Mouse (Mus musculus): ENCODE measurements around the gene Map4k5. TPM values are rescaled to one million over a fixed set of nuclear protein-coding genes. Genes with fewer than 3 reads are reported as not detected.

The Map4k5 gene
- total RNA-seq, 2 experiments from 2014 or later, result 12.4 to 14.1 TPM

- no peak for ATAC-seq (ENCODE audit: poor library complexity, severe bottlenecking)
Observed at GRCm38 (mm10) chr12:69888345-69888744, 4.7 kb downstream of the Map4k5 start.

DNA sequence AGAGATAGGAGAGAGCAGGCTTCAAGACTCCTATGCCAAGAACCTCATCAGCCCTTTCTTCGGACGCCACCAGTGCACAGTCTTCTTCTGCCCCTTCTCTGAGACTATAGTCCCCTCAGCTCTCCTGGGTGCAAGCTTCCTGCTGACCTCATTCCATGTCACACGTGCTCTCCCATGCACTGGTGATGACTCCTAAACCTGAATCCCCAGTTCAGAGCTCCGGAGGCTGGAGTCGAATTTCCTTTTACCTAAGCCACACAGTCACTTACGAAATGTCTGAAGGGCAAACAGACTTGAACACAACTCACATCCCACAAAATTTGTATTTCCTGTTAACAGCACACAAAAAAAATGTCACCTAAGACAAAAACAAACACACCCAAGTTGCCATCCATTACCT lies 5.2 kb downstream of the Map4k5 start:
- no peak for ATAC-seq (ENCODE audit: poor library complexity, severe bottlenecking)

- no peak for ATAC-seq (ENCODE audit: poor library complexity, severe bottlenecking)
Observed at GRCm38 (mm10) chr12:69885170-69885923, 7.7 kb downstream of the Map4k5 start.

DNA sequence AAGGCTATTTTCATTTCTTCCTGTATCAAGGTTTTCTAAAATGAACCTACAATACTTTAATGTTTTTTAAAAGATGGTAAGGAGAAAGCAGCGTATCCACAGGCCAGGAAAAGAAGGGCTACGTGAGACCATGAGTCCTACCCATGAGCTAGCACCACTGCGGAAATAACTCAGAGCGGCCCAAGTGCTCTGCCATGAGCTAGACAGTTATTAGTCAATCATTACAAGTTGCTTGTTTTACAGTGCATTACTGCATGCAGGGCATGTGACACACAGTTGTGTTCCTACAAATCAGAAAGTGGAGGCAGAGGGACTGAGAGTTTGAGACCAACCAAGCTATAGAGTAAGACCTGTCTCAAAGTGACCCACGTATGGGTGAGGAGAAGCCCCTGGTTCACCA lies 8.9 kb downstream of the Map4k5 start:
- no peak for ATAC-seq (ENCODE audit: poor library complexity, severe bottlenecking)

- no peak for ATAC-seq (ENCODE audit: poor library complexity, severe bottlenecking)
Observed at GRCm38 (mm10) chr12:69881198-69881905, 11.6 kb downstream of the Map4k5 start.

DNA sequence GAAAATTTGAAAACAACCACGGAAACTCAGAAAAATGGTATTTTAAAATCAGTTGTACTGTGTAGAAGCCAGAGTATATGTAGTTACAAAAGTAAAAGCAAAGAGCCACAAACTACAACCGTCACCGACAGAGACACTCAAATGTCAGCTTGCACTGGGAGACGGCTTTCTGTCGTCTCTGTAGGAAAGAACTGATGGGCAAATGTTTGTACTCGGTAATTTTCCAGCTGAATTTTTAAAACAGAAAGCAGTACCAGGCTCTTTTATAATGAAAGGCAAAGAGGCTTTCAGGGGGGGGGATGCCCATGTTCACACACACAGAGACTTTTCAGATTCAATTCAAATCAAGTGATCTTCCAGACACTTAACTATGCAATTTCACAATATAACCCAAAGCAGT lies 13.3 kb downstream of the Map4k5 start:
- ATAC-seq (ENCODE audit: poor library complexity, severe bottlenecking), result no peak

DNA sequence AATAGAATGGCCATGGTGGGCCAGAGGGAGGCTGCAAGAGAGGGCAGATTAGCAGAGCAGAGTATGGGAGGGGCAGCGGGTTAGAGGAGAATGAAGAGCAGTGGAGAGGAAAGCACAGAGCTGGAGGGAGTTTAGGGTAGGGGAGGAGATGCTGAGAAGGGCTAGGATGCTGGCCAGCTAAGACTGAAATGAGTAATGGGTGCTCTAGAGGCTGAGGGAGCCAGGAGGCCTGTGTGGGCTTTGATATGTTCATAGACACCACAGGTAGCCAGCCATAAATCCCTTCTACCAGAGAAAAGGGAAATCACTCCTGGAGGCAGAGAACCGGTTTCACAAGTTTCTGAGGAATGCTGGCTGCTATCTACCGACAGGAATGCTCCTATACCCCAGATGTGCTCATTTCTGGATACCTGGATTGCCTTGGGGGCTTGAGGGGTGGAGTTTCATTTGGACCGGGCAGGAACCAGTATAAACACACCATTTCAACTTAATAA lies 13.8 kb downstream of the Map4k5 start:
- ATAC-seq (ENCODE audit: poor library complexity, severe bottlenecking), result no peak

DNA sequence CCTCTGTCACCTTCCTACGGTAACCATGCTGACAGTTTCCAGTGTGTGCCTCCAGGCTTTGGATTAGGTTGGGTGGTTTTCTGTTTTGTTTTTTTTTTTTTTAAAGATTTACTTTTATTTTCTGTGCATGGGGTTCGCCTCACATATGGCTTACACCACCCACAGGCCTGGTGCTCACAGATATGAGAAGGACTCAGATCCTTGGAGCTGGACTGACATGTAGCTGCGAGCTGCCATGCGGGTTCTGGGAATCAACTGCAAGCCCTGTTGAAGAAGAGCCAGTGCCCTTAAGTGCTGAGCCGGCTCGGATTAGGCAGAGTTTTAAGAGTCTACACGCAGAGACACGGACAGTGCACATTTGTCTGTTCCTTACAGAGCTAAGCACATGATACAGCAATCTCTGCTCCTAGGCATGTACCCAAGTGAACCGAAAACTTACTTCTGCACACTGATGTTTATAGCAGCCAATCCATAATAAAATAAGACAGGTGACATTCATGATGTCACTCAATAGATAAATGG lies 15.1 kb downstream of the Map4k5 start:
- no peak for ATAC-seq (ENCODE audit: poor library complexity, severe bottlenecking)

DNA sequence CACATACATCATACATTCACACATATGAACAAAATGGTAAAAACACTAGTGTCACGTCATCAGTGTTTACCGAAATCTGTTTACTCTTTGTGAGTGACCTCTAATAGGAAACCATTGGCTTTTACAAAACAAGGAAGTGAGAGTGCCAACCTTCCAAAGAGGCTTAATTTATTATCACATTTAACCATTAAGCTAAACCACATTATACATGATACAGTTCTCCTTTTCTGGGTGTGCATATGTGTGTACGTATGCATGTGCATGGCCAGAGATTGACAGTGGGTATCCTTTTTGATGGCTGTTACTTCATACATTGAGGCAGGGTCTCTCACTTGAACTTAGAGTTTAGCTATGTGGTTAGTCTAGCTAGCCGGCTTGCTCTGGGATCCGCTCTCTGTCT lies 21.4 kb downstream of the Map4k5 start:
- ATAC-seq (ENCODE audit: poor library complexity, severe bottlenecking), result peak; percentile 67

- ATAC-seq (ENCODE audit: poor library complexity, severe bottlenecking), result no peak
Observed at GRCm38 (mm10) chr12:69867338-69867737, 25.7 kb downstream of the Map4k5 start.

DNA sequence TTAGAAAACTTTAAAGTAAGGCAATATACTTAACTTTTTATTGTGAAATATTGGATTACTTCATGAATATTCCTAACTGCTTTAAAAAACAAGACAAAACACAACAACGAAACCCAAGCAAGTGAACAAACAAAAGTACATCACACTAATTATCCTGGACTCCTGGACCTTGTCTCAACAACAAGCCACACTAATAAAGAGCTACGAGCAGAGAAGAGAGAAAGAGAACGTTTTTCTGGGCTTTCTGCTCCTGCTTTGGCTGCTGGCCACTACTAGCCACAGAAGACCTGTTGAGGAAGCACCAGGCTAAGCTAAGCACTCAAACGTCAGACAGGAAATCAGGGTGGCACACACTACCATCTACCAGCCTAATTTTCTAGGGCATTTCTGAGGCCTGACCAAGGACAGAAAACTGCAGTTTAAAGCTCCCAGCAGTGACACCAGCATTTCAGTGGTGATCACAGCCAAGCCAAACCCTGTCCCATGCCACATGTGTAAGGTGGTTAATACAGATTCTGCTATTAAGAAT lies 28.8 kb downstream of the Map4k5 start:
- peak; percentile 57 for ATAC-seq (ENCODE audit: poor library complexity, severe bottlenecking)

DNA sequence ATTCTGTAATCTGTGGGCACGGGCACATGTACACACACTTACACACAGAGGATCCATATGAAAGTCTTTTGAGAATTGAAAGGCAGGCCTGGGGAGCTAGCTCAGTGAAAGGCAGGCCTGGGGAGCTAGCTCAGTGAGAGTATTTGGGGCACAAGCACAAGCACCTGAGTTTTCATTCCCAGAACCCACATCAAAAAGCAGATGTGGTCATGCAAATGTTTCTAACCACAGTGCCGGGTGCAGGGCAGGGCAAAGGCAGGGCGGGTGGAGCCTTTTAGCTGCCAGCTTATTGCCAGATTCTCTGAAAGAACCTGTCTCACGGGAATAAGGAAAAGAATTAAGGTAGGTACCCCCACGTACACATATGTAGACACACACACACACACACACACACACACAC lies 29.5 kb downstream of the Map4k5 start:
- ATAC-seq (ENCODE audit: poor library complexity, severe bottlenecking), result peak; percentile 90

DNA sequence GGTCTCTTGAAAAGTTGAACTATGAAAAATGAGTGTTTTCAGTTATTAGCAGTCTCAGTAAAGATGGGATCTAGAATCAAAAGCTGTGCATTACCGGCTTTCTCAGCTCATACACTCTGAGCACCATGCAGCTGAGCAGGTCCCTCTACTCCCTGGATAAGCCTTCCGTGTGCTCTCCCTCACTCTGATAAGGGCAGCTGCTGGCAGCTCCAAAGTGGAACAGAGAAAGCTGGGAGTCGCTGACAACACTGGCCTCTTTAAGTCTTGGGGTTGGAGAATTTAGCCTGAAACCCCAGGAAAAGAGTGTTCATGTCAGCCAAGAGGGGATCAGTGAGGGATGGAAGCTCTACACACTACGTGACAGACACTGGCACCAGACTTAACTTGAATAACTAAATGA lies 34.2 kb downstream of the Map4k5 start:
- no peak for ATAC-seq (ENCODE audit: poor library complexity, severe bottlenecking)

DNA sequence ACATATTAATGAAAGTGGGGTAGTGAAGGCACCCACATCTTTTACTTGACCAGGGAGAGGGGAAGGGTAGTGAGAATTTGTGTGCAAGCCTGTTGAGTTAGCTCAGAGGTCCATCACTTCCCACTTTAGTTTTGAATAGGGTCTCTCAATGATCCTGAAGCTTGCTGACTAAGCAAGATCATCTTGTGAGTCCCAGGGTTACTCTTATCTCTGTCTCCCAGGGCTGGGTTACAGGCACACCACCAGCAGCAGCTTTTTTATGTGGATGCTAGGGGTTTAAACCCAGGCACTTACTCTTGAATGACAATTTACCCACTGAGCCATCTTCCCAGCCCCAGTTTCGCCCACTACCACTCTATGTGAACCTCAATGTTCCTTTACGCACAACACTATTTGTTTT lies 35.4 kb downstream of the Map4k5 start:
- ATAC-seq (ENCODE audit: poor library complexity, severe bottlenecking), result no peak

DNA sequence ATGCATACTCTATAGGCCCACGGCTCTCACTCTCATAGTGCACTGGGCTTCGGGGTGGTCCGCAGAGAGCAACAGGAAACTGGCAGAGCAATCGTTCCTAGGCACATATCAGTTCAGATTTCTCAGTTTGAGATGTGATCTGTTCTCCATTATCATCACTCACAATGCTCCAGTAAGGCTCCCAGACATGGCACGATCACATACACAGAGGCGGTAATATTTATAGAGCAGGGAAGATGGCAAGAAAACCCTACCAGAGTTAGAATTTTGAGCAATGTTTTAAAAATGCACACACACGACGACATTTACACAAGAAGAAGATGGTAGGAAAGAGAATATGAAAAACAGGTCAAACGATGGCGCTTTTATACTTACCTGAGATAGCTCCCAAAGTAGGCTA lies 36.6 kb downstream of the Map4k5 start:
- ATAC-seq (ENCODE audit: poor library complexity, severe bottlenecking), result no peak

DNA sequence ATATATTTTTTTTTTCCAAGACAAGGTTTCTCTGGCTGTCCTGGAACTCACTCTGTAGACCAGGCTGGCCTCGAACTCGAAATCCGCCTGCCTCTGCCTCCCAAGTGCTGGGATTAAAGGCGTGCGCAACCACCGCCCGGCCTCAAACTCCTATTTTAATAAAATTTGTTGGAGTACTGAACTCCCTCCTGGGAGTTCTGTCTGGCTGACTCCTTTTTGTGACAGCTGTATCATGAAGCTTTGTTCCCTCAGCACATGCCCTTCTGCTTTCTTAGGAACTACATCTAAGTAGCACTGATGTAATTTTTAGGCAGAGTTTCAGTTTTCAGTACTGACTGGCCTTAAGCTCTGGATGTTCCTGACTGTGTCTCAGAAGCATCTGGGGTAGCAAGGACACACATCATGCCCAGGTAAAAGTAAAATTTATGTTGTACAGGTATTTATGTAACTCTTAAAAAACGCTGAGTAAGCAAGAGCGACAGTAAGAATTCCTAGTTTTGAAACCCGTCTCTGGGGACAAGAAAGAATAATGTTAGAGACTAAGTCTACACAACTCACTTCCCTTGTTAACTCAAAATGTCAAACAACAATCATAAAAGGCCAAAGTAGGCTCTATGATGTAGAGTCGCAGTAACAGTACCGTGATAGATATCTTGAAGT lies 37.2 kb downstream of the Map4k5 start:
- no peak for ATAC-seq (ENCODE audit: poor library complexity, severe bottlenecking)

DNA sequence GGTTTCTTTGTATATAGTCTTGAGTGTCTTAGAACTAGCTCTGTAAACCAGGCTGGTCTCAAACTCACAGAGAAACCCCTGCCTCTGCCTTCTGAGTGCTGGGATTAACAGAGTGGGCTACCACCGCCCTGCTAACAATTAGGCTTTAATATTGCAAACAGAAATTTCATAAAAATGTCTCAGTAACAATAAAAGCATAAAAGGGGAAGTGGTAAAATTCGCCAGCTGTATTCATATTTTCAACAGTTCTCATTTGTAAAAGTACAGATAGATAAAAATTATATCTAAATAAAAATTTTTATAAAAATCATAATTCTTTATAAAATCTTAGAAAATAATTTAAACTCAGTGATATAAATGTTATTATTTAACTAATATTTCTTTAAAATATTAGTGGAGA lies 39.1 kb downstream of the Map4k5 start:
- ATAC-seq (ENCODE audit: poor library complexity, severe bottlenecking), result no peak

DNA sequence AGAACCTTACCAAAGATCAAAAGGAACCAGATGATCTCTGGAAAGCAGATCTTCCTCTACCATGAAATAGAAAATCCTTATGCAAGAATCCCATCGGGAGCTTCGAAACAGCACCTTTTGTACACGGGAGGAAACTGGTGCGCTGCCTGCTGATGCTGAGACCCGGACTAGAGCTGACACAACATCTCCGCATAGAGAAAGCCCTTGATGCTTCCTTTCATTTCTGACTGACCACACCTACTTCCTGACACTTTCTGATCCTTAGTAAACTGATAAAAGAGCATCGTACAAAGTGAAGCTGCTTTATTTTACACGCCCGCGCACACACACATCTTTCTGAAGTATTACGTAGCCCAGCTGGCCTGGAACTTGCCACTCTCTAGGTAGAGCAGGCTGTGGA lies 39.6 kb downstream of the Map4k5 start:
- peak; percentile 38; the same call in 1 of the 2 replicates for ATAC-seq (ENCODE audit: poor library complexity, severe bottlenecking)

DNA sequence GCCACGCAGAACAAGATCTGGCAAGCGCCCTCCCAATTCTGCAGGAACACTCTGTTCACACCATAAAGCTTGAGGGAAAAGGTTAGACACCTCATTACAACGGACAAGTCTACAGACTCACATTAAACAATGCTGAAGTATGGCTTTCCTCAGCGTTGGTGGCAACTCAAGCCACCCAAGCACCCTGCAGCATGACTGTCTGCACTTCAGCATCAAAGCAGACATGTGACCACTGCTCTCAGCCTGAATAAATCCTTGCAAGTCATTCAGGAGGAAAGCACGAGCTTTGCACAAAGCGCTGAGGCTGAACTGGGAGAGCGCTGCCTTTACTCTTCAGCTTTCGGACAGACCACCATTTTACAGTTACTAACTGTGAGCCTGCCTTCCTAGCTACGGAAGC lies 40.7 kb downstream of the Map4k5 start:
- ATAC-seq (ENCODE audit: poor library complexity, severe bottlenecking), result no peak

GRCm38 (mm10) chr12:69848083-69848878 lies 44.7 kb downstream of the Map4k5 start:
- no peak for ATAC-seq (ENCODE audit: poor library complexity, severe bottlenecking)
